17 mouse cellular contexts compared by ENCODE assay signal in the genomic region with DNA sequence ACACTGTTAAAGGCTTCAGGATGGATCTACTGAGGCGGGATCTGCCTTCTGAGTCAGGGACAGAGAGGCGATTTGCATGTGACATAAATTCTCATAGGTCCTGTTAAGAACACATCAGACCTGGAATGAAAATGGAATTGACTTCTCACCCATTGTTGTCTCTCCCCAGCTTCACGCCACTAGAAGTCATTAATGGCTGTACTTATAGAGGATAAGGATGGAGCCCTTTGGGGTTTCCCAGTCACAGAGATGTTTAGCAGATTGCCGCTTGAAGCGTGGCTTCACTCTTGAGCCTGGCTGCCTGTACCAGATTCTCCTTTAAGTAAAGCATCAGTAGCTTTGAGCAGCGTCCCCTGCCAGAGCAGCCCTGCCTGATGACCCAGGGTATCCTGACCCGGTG.
"Had no signal": no experiment of that assay in that cellular context is flagged by ENCODE, and none has a peak within 500 bp of the region (broad histone marks: within the 10 kb centered on the region; RNA-seq: fewer than 3 reads in every experiment).

No protein-coding gene starts in this region.

- H3K4me1 ChIP-seq: liver, embryonic 13.5 days; lung, embryonic 15.5 days; megakaryocyte, embryonic 14.5 days had no signal

- H3K27ac ChIP-seq: limb, embryonic 12.5 days; liver, embryonic 13.5 days; lung, embryonic 15.5 days; macrophage; stomach, postnatal 0 days had no signal

- H3K9me3 ChIP-seq: limb, embryonic 12.5 days; liver, embryonic 13.5 days; lung, embryonic 15.5 days had no signal

- H3K4me2 ChIP-seq: limb, embryonic 12.5 days; liver, embryonic 13.5 days; lung, embryonic 15.5 days had no signal

- DNase-seq: kidney, adult 8-10 months; kidney, postnatal 25 days; layer of hippocampus, adult 9-11 months; layer of hippocampus, postnatal 36 days; liver; liver, embryonic 13.5 days; liver, postnatal 0 days; lung, postnatal 14 days; right cerebral cortex, postnatal 14 days; thymus, postnatal 4 days had no signal

- H3K4me3 ChIP-seq: limb, embryonic 12.5 days; liver, embryonic 13.5 days; lung, embryonic 15.5 days; megakaryocyte, embryonic 14.5 days had no signal

- H3K27me3 ChIP-seq: limb, embryonic 12.5 days; liver, embryonic 13.5 days; lung, embryonic 15.5 days; megakaryocyte, embryonic 14.5 days had no signal

- ATAC-seq: inflammation-experienced regulatory T-cells, adult 6 months; intestine, postnatal 0 days; liver, postnatal 0 days had no signal

- H3K9ac ChIP-seq: limb, embryonic 12.5 days; liver, embryonic 13.5 days; liver, postnatal 0 days; lung, embryonic 15.5 days had no signal

- H3K36me3 ChIP-seq: limb, embryonic 12.5 days; liver, embryonic 13.5 days; lung, embryonic 15.5 days had no signal
